Mouse (Mus musculus) telencephalon, adult 2 months (tissue): ENCODE data around the gene Rpl3.

Experiments used
- DNase-seq: peaks from one replicate; pipeline ENCODE4 v3.0.0-alpha.2; 2011; ENCODE audit warnings: low read depth, low spot score

Rpl3 gene

DNA sequence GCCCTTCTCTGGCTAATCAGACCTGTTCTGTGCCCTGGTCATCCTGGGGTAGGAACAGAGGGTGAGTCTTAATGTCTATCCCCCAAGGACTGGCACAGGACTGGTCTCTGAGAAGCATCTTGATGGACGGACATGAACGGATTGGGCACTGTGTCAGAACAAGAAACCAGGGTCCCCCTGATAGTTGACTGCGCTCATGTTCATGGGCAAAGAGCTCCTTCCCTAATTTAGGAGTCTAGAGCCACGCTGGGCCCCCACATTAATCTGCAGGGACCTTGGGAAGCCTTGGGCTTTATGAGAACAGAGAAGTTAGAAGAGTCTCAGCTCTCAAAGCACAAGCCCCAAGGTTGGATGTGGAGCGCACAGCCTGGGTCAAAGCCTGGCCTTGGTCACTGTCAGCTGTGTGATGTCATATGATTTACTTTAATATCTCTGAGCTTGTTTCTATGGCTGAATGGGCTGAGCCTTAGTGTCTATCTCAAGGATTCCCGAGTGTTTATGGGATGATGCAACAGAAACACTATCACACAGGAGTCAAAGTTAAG lies 56.3 kb downstream of the Rpl3 start:
- DNase-seq = no peak

DNA sequence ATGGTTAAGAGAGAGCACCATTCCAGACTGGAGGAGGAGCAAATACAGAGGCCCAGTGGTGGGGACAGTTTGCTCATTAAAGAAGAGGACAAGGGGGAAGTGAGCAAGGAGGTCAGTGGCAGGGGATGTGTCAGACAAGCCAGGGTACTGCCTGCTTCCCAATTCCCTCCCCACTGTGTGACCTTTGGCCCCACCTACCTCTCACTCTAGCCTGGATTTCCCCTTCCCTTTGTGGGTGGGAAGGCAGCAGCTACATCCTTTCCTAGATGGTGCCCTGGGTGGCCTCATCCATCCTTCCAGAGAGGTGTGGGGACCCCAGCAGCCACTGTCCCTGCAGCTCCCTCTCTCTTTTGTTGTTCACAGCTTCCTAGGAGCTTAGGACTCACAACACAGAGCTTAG lies 56.8 kb downstream of the Rpl3 start:
- DNase-seq = no peak

DNA sequence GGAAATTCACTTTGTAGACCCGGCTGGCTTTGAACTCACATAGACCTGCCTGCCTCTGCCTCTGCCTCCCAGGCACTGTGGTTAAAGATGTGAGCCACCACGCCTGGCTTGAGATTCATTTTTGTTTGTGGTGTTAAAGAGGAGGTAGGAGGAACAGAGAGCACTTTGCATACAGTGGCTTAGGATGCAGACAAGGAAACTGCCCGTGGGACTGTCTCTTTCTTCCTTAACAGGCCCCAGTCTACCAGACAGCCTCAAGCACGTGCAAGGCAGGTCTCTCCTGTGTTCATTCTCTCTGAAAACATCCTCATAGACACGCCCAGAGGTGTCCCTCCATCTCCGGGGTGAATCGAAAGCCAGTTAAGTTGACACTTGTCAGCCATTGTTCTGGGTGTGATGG lies 57.3 kb downstream of the Rpl3 start:
- DNase-seq = no peak

DNA sequence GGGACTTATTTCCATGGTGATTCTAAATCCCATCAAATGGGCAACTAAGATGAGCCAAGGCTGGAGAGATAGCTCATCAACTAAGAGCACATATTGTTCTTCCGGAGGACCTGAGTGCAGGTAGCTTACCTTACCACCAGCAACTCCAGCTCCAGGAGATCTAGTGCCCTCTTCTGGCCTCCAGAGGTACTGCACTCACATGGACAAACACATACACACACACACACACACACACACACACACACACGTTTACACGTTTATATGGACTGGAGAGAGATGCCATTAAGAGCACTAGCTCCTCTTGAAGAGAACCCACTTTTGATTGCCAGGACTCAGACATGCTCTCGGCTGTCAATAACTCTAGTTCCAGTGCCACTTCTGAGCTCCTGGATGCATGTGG lies 60.5 kb downstream of the Rpl3 start:
- no peak for DNase-seq

DNA sequence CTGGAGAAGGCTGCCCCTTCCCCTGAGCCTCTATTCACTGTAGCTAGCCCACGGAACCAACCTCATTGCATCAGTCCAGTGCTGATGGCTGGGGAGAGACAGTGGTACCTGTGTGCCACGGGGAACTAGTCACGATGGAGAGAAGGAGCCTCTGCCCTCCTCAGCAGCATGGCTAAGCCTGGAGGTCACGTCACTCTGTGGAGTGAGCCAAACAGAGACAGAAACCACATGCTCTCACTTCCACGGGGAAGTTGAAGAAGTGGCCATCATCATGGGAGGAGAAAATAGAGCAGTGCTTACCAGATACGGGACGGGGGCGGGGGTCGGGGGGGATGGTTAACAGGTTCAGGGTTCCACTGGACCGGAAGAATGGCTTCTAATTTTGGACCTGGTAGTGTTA lies 61.3 kb downstream of the Rpl3 start:
- no peak for DNase-seq

DNA sequence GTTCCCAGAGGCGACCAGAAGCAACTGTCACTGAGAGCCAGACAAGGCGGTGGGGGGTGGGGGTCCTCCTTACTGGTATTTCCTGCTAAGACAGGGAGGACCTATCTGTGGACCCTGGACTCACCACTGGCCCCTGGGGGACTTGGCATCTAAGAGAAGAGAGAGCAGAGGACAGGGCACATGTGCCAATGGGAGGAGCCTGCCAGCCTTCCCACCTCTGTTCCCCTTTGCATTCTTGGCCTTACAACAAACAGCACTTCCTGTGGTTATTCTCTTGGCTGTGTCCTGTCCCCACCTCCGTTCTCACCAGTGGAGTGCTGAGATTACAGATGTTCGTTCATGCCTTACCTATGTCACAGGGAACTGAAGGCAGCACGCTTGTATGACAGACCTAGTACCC lies 62.8 kb downstream of the Rpl3 start:
- no peak for DNase-seq
